Mouse (Mus musculus) neural tube, embryonic 12.5 days (tissue): Measurements from ENCODE around the gene Gm28845. TPM values are rescaled to one million over a fixed set of nuclear protein-coding genes. Genes with fewer than 3 reads are reported as not detected.

ENCODE experiments used
- ATAC-seq: fragments of 200-750 bp; cut with Nextera tagmentation; 2 replicates; pipeline ENCODE4 v1.8.0; 2017; ENCODE audit warnings: low read depth, mild to moderate bottlenecking, moderate TSS enrichment, moderate library complexity; ENCODE audit not compliant: low FRiP score
- H3K27ac ChIP-seq: fragments of 300-500 bp; sonication (generic); 2 replicates; pipeline ENCODE4 v1.5.1; 2016
- H3K27me3 ChIP-seq: fragments of 300-500 bp; sonication (generic); replicated peaks from 2 replicates; pipeline ENCODE4 v1.6.1; 2016; ENCODE audit warnings: mild to moderate bottlenecking
- H3K36me3 ChIP-seq: fragments of 300-500 bp; sonication (generic); 2 replicates; pipeline ENCODE4 v1.6.1; 2016; ENCODE audit warnings: mild to moderate bottlenecking
- H3K4me1 ChIP-seq: fragments of 300-500 bp; sonication (generic); 2 replicates; pipeline ENCODE4 v1.6.1; 2016
- H3K4me2 ChIP-seq: fragments of 300-500 bp; sonication (generic); replicated peaks from 2 replicates; pipeline ENCODE4 v1.6.1; 2016; ENCODE audit warnings: mild to moderate bottlenecking
- H3K4me3 ChIP-seq: fragments of 300-500 bp; sonication (generic); 2 replicates; pipeline ENCODE4 v1.5.1; 2016
- H3K9ac ChIP-seq: fragments of 300-500 bp; sonication (generic); 2 replicates; pipeline ENCODE4 v1.6.1; 2016; ENCODE audit warnings: mild to moderate bottlenecking
- H3K9me3 ChIP-seq: fragments of 300-500 bp; sonication (generic); 2 replicates; pipeline ENCODE4 v1.6.1; 2016; ENCODE audit warnings: mild to moderate bottlenecking
- WGBS: fragments of 180-500 bp; shearing (Covaris S2); methylation state at CpG from one replicate; pipeline ENCODE4 v1.1.7; 2016; 5-methylcytosine and 5-hydroxymethylcytosine counted together
- polyA plus RNA-seq: library from polyadenylated mRNA; unstranded; fragments of >200 nt; fragmentation: Nextera tagmentation; extraction: Ambion mirVana; gene quantifications from 2 replicates; pipeline ENCODE4 v1.2.1, GENCODE M21; 2016

Gm28845 gene
- polyA plus RNA-seq, 1 experiment from 2014 or later = not detected

DNA sequence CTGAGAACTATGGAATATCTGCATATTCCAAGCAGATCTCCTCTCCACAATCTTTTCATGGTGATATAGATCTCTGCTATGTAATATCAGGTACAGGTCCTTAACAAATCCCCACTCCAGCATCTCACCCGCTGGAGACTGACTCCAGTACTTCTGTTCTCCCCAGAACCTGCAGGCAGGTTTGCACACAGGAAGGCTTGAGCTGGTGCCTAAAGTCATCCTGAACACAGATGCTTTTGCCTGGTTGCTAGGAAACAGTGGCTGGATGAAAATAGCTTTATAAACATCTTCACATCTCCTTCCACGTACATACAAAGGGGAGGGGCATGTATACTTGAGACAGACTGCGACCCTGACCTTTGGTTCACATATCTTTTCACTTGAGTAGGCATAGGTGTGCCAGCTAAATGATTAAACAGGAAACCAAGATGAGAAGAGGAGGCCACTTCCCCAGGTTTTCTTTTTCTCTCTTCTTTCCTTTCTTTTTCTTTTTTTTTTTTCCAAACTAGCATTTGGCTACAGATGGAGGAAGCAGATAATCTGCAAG, 10.3 kb upstream of the Gm28845 start:
- no peaks in the 10 kb centered on the region for H3K27me3 ChIP-seq
- H3K9me3 ChIP-seq = no peaks in the 10 kb centered on the region
- H3K9ac ChIP-seq = no peak overlapping the region
- no peak overlapping the region for H3K4me2 ChIP-seq
- H3K36me3 ChIP-seq = no peaks in the 10 kb centered on the region
- 82% methylated on average over 3 of the region's 3 CpGs for WGBS
- no peaks in the 10 kb centered on the region for H3K4me1 ChIP-seq
- H3K27ac ChIP-seq = no peak overlapping the region
- no peak overlapping the region for H3K4me3 ChIP-seq
- ATAC-seq = no peak

DNA sequence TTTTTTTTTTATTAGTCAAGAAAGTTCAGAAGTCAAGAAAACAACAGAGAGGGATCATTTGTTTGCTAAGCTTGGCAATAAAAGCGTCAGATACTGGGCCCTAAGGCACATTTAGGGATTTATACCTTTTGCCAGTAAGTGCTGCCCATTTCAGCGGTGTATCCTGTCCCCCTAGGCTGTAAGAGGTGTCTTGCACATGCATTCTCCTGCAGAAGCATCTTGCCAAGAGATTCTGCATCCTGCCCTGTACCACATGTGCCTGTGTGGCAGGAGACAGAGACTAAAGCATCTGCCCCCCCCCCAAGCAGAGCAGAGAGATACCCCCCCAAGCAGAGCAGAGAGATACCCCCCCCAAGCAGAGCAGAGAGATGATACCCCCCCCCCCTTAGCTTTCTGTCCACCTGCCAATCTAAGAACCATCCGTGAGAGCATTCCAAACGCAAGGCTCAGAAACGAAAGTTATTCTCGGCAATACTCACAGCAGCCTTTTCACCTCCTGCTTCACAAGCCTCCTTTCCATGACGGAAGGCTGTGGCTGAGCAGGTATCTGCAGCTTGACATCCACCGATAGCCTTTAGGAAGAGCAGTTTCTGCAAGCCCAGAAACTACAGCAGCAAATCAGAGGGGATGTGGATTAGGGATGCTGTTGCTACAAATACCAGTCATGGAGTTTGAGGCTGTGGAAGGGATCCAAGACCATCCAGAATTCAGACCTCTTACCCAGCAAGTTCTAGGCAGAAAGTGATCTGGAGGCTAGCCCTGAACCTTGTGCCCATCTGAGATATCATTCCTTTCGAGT, 3.4 kb upstream of the Gm28845 start, which contains the start of gene D630023F18Rik:
Gene D630023F18Rik, minus strand, starts transcription at position 641 of the 799 bp plus-strand sequence.
- H3K9ac ChIP-seq = no peak within 1 kb of the TSS
- no peaks in the 10 kb centered on the region for H3K36me3 ChIP-seq
- no peak within 1 kb of the TSS for H3K27ac ChIP-seq
- H3K9me3 ChIP-seq = no peaks in the 10 kb centered on the region
- 24% methylated on average over 9 of the region's 9 CpGs for WGBS
- H3K4me3 ChIP-seq = no peak within 1 kb of the TSS
- no peak for ATAC-seq
- peak within 1 kb of the TSS; percentile 51 for H3K4me2 ChIP-seq
- no peaks in the 10 kb centered on the region for H3K4me1 ChIP-seq
- no peaks in the 10 kb centered on the region for H3K27me3 ChIP-seq

DNA sequence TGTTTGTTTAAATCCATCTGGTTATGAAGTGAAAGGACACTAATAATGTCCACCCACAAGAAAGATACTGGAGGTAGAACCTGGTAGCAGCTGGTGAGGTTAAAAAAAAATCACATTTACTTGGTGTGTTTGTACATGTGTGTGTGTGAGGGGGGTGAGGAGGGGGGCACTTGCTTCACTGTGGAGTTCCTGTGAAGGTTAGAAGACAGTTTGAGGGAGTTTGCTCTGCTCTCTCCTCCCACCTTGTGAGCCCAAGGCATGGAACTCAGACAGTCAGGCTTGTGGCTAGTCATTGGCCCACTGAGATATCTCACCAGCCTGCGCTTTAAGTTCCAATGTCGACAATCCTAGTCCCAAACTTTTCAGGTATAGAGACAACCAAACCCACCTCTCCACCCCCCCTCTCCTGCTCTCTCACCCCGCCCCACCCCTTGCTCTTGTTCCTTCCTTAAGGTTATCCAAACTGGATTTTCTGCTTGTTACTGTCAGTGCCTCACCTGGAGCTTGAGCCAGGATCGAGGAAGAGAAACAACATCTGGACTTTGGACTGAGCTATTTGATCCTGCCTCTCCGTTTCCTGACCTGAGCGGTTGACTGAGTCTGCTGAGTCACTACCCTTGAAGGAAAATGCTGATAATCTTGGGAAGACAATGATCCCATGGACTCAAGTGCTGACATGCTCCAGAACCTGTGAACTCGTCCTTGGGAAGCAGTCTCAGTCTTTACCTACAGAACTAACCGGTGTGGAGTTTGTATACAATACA, 1.0 kb downstream of the Gm28845 start:
- ATAC-seq = no peak
- Histone ChIP-seq H3K4me3 (no peak overlapping the region), H3K9me3 (no peaks in the 10 kb centered on the region), H3K27me3 (no peaks in the 10 kb centered on the region), H3K4me2 (no peak overlapping the region), H3K36me3 (no peaks in the 10 kb centered on the region), H3K27ac (no peak overlapping the region), H3K4me1 (no peaks in the 10 kb centered on the region), H3K9ac (no peak overlapping the region)
- 76% methylated on average over 8 of the region's 8 CpGs for WGBS

DNA sequence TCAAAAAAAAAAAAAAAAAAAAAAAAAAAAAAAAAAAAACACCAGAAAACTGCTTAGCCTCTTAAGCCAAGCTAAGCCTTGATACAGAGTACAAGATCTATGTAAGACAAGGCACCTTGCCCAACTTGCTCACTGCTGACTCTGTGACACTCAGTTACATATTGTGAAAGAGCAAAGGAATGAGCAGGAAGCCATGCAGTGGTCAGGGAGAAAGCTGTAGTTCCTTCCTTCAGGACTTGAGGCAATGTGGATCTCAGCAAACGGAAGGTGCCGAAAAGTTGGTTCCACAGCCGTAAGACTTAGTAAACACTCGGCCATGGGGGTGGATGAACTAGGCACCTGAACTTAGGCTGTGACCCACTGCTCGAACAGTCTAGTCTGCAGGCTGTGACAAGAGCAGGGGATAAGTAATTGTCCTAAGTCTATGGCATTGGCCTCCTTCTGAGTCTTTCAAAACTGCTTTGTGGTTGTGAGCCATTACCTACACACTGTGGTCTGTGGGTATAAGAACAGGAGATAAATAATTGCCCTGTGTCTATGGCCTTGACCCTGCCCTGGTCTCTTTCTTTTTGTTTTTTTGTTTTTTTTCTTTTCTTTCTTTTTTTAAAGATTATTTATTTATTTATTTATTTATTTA, 5.7 kb downstream of the Gm28845 start:
- ATAC-seq = no peak
- H3K36me3 ChIP-seq = no peaks in the 10 kb centered on the region
- 86% methylated on average over 5 of the region's 5 CpGs for WGBS
- no peak overlapping the region for H3K27ac ChIP-seq
- H3K4me3 ChIP-seq = no peak overlapping the region
- no peaks in the 10 kb centered on the region for H3K9me3 ChIP-seq
- H3K27me3 ChIP-seq = no peaks in the 10 kb centered on the region
- no peaks in the 10 kb centered on the region for H3K4me1 ChIP-seq
- no peak overlapping the region for H3K4me2 ChIP-seq
- no peak overlapping the region for H3K9ac ChIP-seq

DNA sequence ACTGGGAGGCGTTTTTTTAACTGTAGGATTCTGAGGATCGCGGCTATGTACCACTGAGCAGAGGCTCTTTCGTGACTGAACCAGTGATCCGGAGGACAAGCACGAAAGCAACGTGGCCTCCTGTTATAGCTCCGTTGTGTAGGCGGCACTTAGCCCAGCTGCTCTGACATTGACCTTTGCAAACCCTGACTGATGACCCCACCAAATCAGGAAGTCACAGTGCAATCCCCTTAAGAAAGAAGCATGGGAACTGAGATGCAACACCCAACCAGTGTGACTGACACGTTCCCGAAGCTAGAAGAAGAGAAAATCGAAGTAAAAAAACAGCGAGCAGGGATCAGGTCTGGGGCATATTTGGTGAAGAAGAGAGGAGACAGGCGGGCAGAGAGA, 6.6 kb downstream of the Gm28845 start:
- WGBS = 60% methylated on average over 14 of the region's 14 CpGs

DNA sequence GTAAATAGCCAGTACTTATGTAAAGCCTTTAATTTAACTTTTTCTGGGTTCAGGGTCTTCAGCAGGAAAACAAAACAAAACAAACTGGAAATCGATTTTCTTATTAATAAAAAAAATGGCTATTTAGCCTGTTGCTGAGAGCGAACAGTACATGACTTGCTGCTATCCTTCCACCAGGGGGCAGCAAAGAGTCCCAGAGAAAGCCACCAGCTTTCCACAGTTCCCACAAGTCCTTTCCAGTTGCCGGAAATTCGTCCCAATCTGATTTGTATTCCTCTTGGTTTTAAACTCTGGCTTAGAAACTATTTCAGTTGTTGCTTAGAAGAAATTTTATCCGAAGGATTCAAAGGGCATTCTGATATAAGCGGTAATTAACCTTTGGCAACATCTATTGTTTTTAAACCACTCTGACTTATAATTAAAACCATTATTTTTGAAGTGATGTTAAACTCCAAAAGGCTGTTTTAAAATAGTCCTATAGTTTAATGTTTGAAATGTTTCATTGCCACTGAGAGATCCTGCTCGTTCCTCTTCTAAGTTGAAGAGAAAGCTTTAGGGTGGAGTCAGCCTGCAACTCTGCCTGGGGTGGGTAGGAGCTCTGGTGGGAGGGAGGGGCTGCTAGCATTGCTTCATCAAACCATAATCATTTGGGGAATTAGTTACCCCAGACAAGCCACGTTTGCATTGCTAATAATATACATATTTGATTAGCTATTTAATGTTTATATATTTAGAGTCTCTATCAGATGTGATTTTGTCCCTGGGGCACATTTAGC, 7.1 kb downstream of the Gm28845 start:
- H3K9me3 ChIP-seq = no peaks in the 10 kb centered on the region
- no peaks in the 10 kb centered on the region for H3K4me1 ChIP-seq
- H3K9ac ChIP-seq = no peak overlapping the region
- H3K27me3 ChIP-seq = no peaks in the 10 kb centered on the region
- no peak overlapping the region for H3K4me3 ChIP-seq
- 12% methylated on average over 8 of the region's 8 CpGs for WGBS
- H3K27ac ChIP-seq = no peak overlapping the region
- ATAC-seq = peak; percentile 71; the same call in 1 of the 2 replicates
- H3K4me2 ChIP-seq = peak overlapping the region; percentile 30
- H3K36me3 ChIP-seq = no peaks in the 10 kb centered on the region

More for the DNA sequence above, 6.6 kb downstream of the Gm28845 start:
- no peak for ATAC-seq
- H3K9me3 ChIP-seq = no peaks in the 10 kb centered on the region
- H3K4me2 ChIP-seq = peak overlapping the region; percentile 30; the same call in 1 of the 2 replicates
- no peaks in the 10 kb centered on the region for H3K36me3 ChIP-seq
- H3K4me1 ChIP-seq = no peaks in the 10 kb centered on the region
- no peak overlapping the region for H3K27ac ChIP-seq
- H3K27me3 ChIP-seq = no peaks in the 10 kb centered on the region
- no peak overlapping the region for H3K4me3 ChIP-seq
- no peak overlapping the region for H3K9ac ChIP-seq

DNA sequence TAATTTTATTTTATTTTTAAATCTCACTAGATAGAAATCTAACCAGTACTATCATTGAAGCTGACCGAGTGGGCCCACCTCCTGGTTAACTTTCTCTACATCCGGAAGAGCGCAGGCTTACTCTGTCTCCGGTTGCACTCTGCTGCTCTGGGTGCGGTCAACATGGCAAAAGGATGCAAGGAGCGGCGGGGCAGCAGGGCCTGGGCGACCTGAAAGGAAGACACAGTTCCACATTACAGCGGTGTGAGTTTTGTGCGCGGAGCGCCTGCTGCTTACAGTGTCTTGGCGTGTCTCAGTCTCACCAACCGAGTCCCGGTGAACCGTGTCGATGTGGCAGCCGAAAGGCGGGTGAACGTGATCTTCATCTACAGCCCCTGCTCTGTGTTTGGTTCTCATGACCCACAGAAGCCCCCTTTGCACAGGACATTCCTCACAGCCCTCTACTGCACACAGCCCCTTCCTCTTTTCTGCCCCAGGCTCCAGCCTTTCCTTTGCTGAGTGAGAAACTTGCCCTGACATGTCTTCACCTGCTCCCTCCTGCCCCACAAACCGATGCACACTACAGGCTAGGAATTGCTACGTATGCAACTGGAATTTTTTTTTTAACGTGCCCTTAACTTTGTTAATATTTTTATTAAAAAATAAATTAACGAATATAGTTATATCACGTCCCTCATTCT, 9.5 kb downstream of the Gm28845 start:
- Histone ChIP-seq H3K27ac (no peak overlapping the region), H3K36me3 (no peaks in the 10 kb centered on the region), H3K9ac (no peak overlapping the region), H3K4me1 (no peaks in the 10 kb centered on the region), H3K27me3 (no peaks in the 10 kb centered on the region), H3K9me3 (no peaks in the 10 kb centered on the region), H3K4me2 (no peak overlapping the region), H3K4me3 (no peak overlapping the region)
- no peak for ATAC-seq
- 76% methylated on average over 25 of the region's 25 CpGs for WGBS

DNA sequence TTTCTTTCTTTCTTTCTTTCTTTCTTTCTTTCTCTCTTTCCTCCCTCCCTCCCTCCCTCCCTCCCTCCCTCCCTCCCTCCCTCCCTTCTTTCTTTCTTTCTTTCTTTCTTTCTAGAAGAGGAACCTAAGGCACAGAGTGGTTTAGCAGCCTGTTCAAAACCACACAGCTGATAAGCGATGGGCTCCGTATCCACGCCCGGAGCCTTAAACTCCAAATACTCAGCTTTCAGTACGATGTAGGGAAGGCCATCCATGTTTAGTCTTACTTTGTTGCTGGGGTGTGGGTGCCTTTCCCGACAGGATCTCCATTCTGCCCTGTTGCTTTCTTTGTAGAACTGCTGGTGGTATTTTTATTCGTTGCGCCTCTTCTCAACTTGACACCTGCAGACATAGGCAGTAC, 10.2 kb downstream of the Gm28845 start:
- no peak overlapping the region for H3K27ac ChIP-seq
- no peak overlapping the region for H3K9ac ChIP-seq
- ATAC-seq = no peak
- no peaks in the 10 kb centered on the region for H3K9me3 ChIP-seq
- no peak overlapping the region for H3K4me2 ChIP-seq
- H3K4me3 ChIP-seq = no peak overlapping the region
- no peaks in the 10 kb centered on the region for H3K27me3 ChIP-seq
- H3K36me3 ChIP-seq = no peaks in the 10 kb centered on the region
- no peaks in the 10 kb centered on the region for H3K4me1 ChIP-seq
- WGBS = 91% methylated on average over 8 of the region's 8 CpGs

DNA sequence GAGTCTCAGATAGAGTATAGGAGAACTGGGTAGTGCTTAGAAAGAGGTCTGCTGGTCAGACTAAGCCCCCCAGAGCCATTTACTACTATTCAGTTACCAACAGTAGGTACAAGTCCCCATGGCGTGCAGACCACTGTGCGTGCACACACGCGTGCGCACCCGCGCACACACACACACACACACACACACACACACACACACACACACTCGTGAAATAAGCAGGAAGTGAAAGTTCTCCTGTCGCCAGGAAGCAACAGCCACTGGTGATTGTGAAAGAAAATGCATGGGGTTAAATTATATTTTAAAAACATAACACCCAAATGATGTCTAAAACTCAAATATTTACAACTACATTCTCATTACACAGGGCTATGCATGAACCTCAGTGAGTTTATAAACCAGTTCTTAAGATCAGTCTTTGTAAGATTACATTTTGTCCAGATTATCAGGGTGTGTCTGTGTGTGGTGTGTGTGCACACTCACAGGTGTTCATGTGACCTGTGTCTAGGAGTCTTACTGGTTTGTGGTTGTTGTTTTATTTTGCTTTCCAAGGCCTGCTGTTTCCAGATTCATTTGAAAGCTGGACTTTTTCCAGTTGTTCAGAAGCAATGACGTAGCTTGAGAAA, 11.6 kb downstream of the Gm28845 start:
- no peak overlapping the region for H3K27ac ChIP-seq
- no peak overlapping the region for H3K4me2 ChIP-seq
- no peak for ATAC-seq
- 91% methylated on average over 10 of the region's 10 CpGs for WGBS
- H3K27me3 ChIP-seq = no peaks in the 10 kb centered on the region
- no peaks in the 10 kb centered on the region for H3K36me3 ChIP-seq
- no peak overlapping the region for H3K4me3 ChIP-seq
- no peaks in the 10 kb centered on the region for H3K9me3 ChIP-seq
- H3K9ac ChIP-seq = no peak overlapping the region
- H3K4me1 ChIP-seq = no peaks in the 10 kb centered on the region

DNA sequence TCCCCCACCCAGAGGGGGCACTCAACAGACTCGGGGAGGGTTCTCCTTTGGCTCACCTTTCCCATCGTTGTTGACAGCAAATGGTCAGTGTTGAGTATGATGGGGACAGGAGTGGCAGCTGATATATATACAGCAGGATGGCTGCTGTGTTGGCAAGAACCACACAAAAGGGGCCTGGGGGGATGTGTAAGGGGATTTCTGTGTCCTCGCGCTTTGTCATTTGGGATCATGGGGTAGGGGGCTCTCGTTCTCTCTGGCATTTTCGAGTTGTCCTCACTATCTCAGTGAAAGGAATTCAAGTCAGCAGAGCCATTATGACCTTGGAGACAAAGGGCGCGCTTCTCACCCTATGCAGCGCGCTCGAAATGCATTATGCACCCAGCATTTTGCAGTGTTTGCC, 16.1 kb downstream of the Gm28845 start, which contains the start of gene Cryga:
Gene Cryga, minus strand, starts transcription at position 101 of the 400 bp plus-strand sequence.
- Histone ChIP-seq H3K27me3 (no peaks in the 10 kb centered on the region), H3K4me3 (no peak within 1 kb of the TSS), H3K4me1 (no peaks in the 10 kb centered on the region), H3K9me3 (no peaks in the 10 kb centered on the region), H3K4me2 (no peak within 1 kb of the TSS), H3K36me3 (no peaks in the 10 kb centered on the region), H3K27ac (no peak within 1 kb of the TSS), H3K9ac (no peak within 1 kb of the TSS)
- no peak for ATAC-seq
- WGBS = 87% methylated on average over 11 of the region's 11 CpGs

DNA sequence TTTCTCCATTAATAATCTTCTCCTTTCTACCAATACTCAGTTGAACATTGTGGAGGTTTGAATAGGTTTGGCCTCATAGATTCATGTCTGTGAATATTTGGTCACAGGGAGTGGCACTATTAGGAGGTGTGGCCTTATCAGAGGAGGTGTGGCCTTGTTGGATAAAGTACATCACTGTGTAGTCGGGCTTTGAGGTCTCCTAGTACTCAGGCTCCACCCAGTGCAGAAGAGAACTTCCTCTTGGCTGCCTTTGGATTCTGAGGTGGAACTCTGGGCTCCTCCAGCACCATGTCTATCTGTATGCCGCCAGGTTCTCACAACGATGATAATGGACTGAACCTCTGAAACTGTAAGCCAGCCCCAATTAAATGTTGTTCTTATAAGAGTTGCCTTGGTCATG, 22.4 kb downstream of the Gm28845 start:
- Histone ChIP-seq H3K27ac (no peak overlapping the region), H3K36me3 (no peaks in the 10 kb centered on the region), H3K4me2 (no peak overlapping the region), H3K9me3 (no peaks in the 10 kb centered on the region), H3K4me1 (no peaks in the 10 kb centered on the region), H3K4me3 (no peak overlapping the region), H3K27me3 (no peaks in the 10 kb centered on the region), H3K9ac (no peak overlapping the region)
- WGBS = 85% methylated on average over 3 of the region's 3 CpGs
- no peak for ATAC-seq
